Mouse (Mus musculus) thymus, postnatal 4 days (tissue): Measurements from ENCODE around the gene Scrn2.
A peak's percentile ranks its signal among the peaks of the same experiment; 100 is the strongest.

Source experiments
- DNase-seq: peaks from one replicate; pipeline ENCODE4 v3.0.0; 2021

Gene Scrn2

DNA sequence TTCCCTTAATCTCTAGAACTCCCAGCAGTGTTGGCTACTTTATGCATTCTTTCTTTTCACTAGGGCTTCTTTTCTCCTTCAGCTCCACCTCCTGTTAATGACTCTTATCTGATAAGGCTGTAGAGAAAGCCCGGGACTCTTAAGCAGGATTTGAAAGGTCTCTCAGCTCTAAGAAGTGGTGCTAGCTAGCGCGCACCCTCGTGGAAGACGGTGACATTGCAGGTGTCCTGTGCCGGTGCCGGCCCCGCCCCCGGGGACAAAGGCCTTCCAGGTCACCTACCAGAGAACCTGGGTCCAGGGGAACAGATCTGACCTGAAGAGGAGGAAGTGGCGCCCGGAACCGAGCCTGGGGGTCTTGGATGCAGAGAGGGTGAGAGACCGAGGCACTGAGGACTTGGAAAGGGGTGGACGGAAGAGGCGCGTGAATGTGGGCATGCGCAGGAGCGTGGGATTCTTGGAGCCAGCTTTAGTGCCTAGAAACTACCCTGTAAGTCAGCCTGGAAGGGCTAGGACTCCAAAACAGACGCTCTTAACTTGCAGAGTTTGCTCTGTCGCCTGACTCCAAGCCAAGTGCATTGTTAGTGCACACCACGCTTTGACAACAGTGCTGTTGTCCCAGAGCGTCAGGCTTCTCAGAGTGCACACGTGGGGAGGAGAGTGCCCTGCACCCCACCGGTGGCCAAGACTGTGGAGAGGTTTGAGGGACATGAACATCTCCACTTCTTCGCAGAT, at the start of gene Scrn2:
Gene Scrn2 (plus strand): TSS at position 253 of the 732 bp plus-strand sequence.
- DNase-seq, result peak; percentile 91

- DNase-seq, result no peak
Measured at GRCm38 (mm10) chr11:96980021-96980420, 49.7 kb upstream of the Scrn2 start.

- no peak for DNase-seq
Measured at GRCm38 (mm10) chr11:96981461-96981860, 48.3 kb upstream of the Scrn2 start.

- peak; percentile 91 for DNase-seq
Measured at GRCm38 (mm10) chr11:96982355-96982754, 47.4 kb upstream of the Scrn2 start.

GRCm38 (mm10) chr11:96982859-96983258, 46.9 kb upstream of the Scrn2 start, which contains the start of gene Sp2:
Gene Sp2 (minus strand): TSS chr11:96982959.
- DNase-seq, result no peak

GRCm38 (mm10) chr11:96984903-96985302, 44.8 kb upstream of the Scrn2 start:
- no peak for DNase-seq

DNA sequence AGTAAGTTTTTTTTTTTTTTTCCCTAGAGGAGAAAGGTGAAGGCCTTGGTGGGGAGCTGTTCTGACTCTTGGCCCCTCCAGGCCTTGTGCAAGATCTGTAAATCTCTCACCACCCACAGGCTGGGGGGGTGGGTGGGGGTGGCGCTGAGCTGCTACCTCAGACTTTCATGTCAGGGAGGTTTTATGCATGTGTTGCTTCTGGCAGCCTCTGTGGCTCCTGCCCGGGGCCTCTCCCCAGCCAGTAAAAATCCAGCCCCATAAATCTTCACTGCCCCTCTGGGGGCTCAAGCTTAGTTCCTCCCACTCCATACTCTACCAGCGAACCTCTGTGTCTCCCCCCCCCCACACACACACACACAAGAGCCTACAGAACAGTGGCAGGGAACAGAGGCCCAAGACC, 43.3 kb upstream of the Scrn2 start:
- DNase-seq, result peak; percentile 37

DNA sequence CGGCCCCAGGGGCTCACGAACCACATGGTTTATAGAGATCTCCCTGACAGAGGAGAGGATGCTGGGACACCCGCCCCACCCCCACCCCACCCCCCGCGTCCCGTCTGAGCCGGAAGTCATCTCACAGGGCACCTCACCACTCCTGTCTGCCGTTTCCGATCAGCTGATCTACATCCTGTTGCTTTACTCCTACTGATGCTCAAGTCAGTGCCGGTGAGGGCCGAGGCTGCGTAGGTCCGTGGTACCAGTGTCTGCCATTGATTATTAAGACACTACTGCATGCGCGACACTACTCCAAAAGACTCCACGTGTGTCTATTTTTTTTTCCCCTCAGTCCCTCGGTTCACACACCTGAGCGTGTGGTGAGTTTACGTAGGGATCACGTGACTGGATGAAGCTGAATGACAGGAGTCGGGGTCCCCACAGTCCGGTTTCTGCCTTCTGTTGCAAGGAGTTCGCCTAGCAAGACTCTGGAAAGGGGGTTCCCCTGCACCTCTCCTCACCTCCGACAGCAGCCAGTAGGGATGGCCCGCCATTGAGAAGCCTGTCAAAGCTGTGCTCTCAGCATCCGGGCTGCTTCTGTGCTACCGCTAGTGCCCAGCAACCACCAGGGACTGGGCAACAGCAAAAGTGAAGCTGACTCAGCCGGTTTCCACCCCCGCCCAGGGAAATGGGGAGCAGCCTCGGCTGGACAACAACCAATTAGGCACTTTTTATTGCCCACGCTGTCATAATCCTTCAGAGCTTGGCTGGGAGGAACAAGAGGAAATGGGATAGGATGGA, 41.7 kb upstream of the Scrn2 start:
- DNase-seq, result peak; percentile 73

GRCm38 (mm10) chr11:96991501-96991900, 38.2 kb upstream of the Scrn2 start:
- DNase-seq, result no peak

DNA sequence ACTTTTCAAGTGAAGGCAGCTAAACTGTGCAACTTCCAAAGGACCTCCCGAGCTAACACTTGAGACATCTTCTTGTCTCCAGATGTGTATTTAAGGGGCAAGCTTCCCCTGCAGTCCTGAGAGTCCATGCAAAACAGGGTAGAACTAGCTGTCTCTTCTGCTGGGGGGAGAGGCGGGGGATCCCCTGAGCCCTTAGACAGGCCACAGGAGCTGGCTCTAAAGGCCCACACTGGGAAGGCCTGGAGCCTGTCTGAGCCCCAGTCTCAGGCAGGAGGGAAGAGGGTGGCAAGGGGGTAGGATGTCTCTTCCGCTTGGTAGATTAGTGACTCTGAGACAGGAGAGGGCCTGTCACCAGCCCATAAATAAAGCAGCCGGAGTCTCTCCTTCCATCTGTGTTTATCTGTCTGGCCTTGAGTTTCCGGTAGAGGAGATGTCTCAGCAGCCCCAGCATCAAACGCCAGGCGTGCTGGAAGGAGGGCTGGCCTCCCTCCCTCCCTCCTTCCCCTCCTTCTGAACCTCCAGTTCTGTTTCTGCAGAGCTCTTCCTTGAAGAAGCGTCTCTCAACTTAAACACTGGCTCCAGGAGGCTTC, 36.9 kb upstream of the Scrn2 start:
- peak; percentile 54 for DNase-seq

DNA sequence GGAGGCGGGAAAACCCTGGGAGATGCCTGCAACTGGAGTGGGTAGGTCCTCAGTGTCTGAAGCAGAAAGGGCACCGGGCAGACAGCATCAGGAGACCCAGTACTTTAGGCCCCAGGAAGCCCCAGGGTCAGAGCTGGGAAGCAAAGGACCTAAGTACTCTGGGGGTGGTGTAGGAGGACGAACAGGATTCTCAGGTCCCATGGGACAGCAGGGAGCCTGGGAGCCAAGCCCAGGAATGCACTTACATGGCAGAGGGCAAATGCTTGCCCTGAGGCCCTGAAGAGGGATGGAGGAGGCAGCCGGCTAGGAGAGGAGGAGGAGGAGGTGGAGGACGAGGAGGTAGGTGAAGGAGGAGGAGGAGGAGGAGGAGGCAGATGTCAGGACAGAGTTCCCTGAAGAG, 34.7 kb upstream of the Scrn2 start:
- no peak for DNase-seq

GRCm38 (mm10) chr11:96995836-96996772, 33.6 kb upstream of the Scrn2 start:
- DNase-seq, result peak; percentile 62

DNA sequence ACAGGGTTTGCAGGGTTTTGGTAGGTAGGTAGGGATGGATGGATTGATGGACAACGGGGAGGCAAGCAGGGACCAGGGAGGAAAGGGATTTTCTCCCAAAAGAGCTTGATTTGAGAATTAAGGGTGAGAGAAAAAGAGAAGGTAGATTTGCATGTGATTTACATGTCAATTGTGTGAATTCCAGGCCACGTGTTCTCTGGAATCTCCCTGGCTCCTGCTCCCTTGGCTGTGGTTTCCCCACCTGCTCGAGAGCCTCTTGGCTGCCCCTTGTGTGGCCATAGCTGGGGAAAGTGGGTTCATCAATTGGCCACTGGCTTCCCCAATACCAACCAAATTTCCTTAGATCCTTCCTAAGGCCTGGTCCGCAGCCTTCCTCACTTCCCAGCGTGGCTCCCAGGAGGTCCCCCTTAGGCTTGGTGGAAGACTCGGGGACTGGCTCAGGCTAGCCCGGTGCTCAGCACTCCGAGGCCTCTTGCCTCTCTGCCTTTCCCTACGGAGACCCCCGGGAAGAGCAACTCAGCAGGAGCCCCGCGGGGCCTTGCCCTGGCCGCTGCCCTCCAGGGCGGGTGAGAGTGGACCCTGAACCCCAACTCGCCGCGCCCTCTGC, 32.9 kb upstream of the Scrn2 start:
- DNase-seq, result no peak

DNA sequence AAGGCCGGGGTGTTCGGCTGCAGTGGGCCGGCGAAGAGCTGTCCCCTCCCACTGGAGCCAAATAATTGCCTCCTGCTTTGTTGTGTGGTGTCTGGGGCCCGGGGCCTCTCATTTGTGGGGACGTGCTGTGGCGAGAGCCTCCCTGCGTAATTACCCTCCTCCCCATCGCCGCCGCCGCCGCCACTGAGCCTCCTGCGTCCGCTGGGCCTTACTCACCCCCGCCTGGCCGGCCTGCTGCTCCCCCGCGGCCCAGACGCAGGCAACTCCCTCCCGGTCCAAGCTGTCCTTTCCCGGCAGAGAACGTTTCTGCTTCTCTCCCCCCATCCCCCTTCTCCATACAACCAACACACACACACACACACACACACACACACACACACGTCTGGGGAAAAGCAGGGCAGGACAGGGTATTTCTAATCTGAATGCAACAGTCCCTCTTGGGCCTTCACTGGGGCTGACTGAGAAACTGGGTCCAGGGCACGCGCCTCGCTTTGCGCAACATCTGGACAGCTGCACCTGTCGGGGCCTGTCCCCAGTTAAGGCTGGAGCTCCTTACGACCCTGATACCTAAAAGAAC, 32.3 kb upstream of the Scrn2 start:
- peak; percentile 50 for DNase-seq

GRCm38 (mm10) chr11:97003170-97003569, 26.6 kb upstream of the Scrn2 start:
- DNase-seq, result no peak

DNA sequence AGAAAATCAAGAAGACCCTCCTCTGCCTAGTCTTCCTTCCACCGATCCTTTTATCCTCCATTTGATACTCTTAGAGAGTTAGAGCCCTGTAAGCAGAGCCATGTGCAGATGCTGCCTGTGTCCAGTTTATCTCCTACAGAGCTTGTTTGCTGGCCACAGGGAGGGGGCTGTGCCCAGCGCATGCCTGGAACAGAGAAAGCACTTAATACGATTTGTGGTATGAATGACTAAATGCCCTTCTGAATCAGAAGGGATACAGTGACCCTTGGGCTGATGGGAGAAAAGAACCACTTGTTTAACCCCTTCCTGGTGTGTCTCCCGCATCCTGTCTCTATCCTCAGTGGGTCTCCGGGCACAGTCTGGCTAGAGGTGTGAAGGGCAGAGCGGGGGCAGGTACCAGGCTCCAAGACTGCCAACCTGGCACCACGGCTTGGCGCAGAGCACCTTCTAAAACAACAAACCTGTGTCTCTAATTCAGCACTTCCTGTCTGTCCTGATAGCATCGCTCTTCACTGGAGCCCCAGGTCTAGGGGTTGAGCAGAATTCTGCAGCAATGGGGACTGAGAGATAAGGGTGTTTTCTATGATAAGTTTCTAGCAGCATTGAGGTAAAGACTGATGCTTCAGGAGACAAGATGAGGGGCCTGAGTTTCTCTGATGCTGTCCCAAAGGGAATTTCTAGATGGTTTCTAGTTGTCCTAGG, 22.5 kb upstream of the Scrn2 start:
- DNase-seq, result peak; percentile 39

GRCm38 (mm10) chr11:97009198-97009790, 20.4 kb upstream of the Scrn2 start:
- DNase-seq, result no peak

GRCm38 (mm10) chr11:97013121-97013670, 16.5 kb upstream of the Scrn2 start, which contains the start of gene Sp6:
Gene Sp6 (plus strand): TSS chr11:97013394.
- no peak for DNase-seq

DNA sequence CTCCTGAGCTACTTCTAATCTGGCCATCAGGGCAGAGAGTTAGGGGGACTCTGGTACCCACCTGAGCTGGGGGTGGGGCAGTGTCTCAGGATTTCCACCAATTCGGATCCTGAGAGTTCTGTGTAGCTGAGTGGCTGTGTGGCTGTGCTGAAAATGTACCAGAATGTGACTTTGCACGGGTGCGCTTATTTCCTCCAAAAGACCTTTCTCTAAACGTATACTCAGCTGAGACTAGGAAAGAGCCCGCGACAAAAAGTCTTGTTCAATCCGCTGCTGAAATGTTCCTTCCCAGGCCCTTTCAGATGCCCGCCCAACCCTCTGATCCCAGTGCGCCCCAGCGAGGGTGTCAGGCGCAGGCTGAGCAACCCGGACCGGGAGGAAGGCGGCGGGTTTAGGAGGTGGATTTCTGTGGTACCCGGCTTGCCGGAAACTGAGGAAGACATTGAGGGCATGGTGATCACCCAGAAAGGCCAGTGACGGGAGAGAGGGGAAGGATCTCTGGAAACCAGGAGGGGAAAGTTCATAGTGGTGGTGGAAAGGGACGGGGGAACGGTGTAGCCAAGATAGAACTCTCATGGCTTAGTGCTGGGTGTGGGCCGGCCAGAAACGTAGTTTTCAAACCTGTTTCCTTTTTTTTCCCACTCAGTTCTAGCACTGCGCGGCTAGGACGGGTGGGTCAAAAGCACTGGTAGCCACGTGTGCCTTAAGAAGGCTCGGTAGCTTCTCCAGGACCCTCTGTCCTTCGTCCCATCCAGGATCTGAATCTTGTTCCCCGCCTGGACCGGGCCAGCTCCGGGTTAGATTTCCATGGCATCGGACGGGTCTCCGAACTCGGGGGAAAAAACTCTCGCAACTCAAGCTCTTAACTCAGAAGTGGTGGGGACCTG, 11.8 kb upstream of the Scrn2 start:
- peak; percentile 47 for DNase-seq
